Mouse (Mus musculus) kidney, embryonic 14.5 days (tissue): ENCODE data around the gene Cuta. TPM values are rescaled to one million over a fixed set of nuclear protein-coding genes. Genes with fewer than 3 reads are reported as not detected.
A peak's percentile ranks its signal among the peaks of the same experiment; 100 is the strongest.

Experiments used
- ATAC-seq: fragments of 200-750 bp; cut with Nextera tagmentation; 2 replicates; pipeline ENCODE4 v1.8.0; 2017; ENCODE audit warnings: moderate number of reproducible peaks, mild to moderate bottlenecking, moderate TSS enrichment, moderate library complexity; ENCODE audit not compliant: low FRiP score, low TSS enrichment
- H3K27ac ChIP-seq: fragments of 300-500 bp; sonication (generic); 2 replicates; pipeline ENCODE4 v1.5.1; 2014; ENCODE audit warnings: low read depth, mild to moderate bottlenecking, low read length, moderate library complexity, mixed read lengths
- H3K27me3 ChIP-seq: fragments of 300-500 bp; sonication (generic); 2 replicates; pipeline ENCODE4 v1.6.1; 2014; ENCODE audit warnings: mild to moderate bottlenecking, low read length; ENCODE audit not compliant: control insufficient read depth, insufficient read depth
- H3K36me3 ChIP-seq: fragments of 300-500 bp; sonication (generic); 2 replicates; pipeline ENCODE4 v1.6.1; 2014; ENCODE audit warnings: low read length, mixed read lengths; ENCODE audit not compliant: control insufficient read depth, insufficient read depth
- H3K4me1 ChIP-seq: fragments of 300-500 bp; sonication (generic); 2 replicates; pipeline ENCODE4 v1.6.1; 2014; ENCODE audit warnings: low read length, mixed read lengths; ENCODE audit not compliant: control insufficient read depth, insufficient read depth
- H3K4me2 ChIP-seq: fragments of 300-500 bp; sonication (generic); replicated peaks from 2 replicates; pipeline ENCODE4 v1.6.1; 2014; ENCODE audit warnings: low read depth, mild to moderate bottlenecking, low read length
- H3K4me3 ChIP-seq: fragments of 300-500 bp; sonication (generic); 2 replicates; pipeline ENCODE4 v1.5.1; 2014; ENCODE audit warnings: mild to moderate bottlenecking, low read length
- H3K9ac ChIP-seq: fragments of 300-500 bp; sonication (generic); 2 replicates; pipeline ENCODE4 v1.6.1; 2014; ENCODE audit warnings: low read depth, mild to moderate bottlenecking, low read length, moderate library complexity
- H3K9me3 ChIP-seq: fragments of 300-500 bp; sonication (generic); 2 replicates; pipeline ENCODE4 v1.6.1; 2016; ENCODE audit warnings: low read length; ENCODE audit not compliant: control insufficient read depth
- WGBS: fragments of 180-500 bp; shearing (Covaris S2); extraction: QIAGEN DNeasy Blood & Tissue Kit; methylation state at CpG from one replicate; pipeline ENCODE4 v1.1.7; 2014; 5-methylcytosine and 5-hydroxymethylcytosine counted together
- polyA plus RNA-seq: library from polyadenylated mRNA; unstranded; fragments of >200 nt; fragmentation: Nextera tagmentation; extraction: Ambion mirVana; gene quantifications from 2 replicates; pipeline ENCODE4 v1.2.1, GENCODE M21; 2014

The Cuta gene
- polyA plus RNA-seq, 1 experiment from 2014 or later, result 182 TPM

DNA sequence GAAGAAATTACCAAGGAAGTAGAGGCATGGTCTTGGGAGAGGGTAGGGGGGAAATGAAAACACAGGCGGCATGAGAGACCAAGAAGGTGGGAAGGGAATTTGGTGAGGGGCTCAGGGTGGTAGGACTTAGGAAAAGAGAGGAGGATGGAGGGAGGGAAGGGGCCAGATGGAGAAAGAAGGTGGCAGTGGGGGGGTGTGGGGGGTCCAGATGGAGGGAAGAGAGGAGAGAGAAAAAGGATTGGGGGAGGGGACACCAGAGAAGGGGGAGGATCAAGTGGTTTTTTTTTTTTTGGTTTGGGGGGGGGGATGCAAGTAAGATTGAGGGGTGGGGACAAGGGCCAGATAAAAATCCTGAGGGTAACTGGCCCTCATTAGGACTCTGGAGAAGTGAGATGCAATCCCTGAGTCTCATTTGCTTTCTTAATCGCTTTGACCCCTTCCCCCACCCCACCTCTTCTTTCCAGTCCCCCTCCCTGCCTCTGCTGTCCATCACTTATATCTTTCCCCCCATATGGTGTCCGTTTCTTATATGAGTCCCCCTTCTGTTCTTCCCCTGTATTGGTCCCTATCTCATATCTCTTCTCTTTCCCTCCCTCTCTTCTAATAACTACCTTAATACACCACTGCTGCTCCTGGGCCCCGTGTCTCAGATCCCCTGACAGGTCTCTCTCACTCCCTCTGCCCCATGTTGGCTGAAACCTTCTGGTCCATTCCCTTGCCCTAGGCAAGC, 2.6 kb upstream of the Cuta start:
- Histone ChIP-seq H3K4me2 (peak overlapping the region; percentile 62), H3K4me3 (peak overlapping the region; percentile 51), H3K27ac (peak overlapping the region; percentile 65; the same call in 1 of the 2 replicates), H3K9me3 (no peaks in the 10 kb centered on the region), H3K9ac (peak overlapping the region; percentile 61), H3K27me3 (no peaks in the 10 kb centered on the region), H3K4me1 (peaks cover 39% of the 10 kb centered on the region), H3K36me3 (peaks cover 4% of the 10 kb centered on the region; the same call in 1 of the 2 replicates)
- 15% methylated on average over 4 of the region's 4 CpGs for WGBS
- no peak for ATAC-seq

DNA sequence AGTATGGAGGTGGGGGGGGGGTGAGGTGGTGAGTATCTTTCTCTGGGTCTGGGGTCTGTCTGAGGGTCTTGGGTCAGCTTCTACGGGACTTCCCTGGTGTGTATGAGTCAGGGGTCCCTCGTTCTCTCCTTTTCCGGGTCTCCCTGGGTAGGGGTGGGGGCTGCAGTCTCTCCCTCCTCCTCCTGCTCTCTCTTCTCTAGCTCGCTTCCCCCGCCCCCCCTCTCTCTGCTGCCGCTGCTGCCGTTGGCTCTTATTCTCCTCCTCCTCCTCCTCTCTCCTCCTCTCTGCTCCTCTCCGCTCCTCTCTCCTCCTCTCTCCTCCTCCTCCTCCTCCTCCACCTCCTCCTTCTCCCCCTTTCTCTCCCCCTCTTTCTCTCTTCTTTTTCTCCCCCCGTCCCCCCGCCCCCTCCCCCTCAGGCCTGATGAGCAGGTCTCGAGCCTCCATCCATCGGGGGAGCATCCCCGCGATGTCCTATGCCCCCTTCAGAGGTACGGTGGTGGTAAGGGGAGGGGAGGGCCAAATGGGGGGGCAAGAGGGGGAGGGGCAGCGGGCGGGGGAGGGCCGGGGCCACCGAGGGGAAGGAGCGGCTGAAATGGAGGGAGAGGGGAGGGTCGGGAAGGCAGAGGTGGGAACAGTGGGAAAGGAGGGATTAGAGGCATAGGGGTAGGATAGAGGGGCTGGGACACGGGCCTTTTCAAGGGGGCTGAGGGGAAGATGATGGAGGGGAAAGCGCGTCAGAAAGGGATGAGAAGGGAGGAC, 1.8 kb upstream of the Cuta start, which contains the start of gene Syngap1:
Syngap1 (plus strand) TSS at position 223 of the 759 bp plus-strand sequence.
- peak within 1 kb of the TSS; percentile 81 for H3K9ac ChIP-seq
- H3K27me3 ChIP-seq, result no peaks in the 10 kb centered on the region
- no peak; the same call in 1 of the 2 replicates for ATAC-seq
- H3K4me3 ChIP-seq, result peak within 1 kb of the TSS; percentile 81
- peak within 1 kb of the TSS; percentile 62 for H3K4me2 ChIP-seq
- WGBS, result 3% methylated on average over 18 of the region's 24 CpGs
- no peaks in the 10 kb centered on the region for H3K9me3 ChIP-seq
- peak within 1 kb of the TSS; percentile 96 for H3K27ac ChIP-seq
- H3K36me3 ChIP-seq, result peaks cover 11% of the 10 kb centered on the region
- H3K4me1 ChIP-seq, result peaks cover 33% of the 10 kb centered on the region

DNA sequence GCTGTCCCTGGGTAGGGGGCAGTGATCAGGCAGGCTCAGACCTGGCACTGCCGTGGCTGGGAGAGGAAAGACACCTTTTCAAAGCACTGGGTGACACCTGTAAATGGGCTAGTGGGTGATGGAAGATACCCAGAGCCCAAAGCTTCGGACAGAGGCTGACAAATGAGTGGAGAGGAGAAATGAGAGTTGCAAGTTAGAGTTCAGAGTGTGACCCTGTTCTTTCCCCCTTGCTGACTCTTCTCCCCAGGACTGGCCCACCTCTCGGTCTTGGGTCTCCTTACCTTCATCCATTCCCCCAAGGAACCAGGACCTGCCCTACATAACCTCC, 568 bp upstream of the Cuta start:
- H3K9me3 ChIP-seq, result no peaks in the 10 kb centered on the region
- peak overlapping the region; percentile 81 for H3K4me3 ChIP-seq
- H3K4me2 ChIP-seq, result peak overlapping the region; percentile 52
- WGBS, result 0% methylated on average over 3 of the region's 3 CpGs
- peaks cover 27% of the 10 kb centered on the region for H3K4me1 ChIP-seq
- peak overlapping the region; percentile 81 for H3K9ac ChIP-seq
- peak overlapping the region; percentile 96 for H3K27ac ChIP-seq
- peaks cover 23% of the 10 kb centered on the region for H3K36me3 ChIP-seq
- H3K27me3 ChIP-seq, result no peaks in the 10 kb centered on the region
- no peak for ATAC-seq

DNA sequence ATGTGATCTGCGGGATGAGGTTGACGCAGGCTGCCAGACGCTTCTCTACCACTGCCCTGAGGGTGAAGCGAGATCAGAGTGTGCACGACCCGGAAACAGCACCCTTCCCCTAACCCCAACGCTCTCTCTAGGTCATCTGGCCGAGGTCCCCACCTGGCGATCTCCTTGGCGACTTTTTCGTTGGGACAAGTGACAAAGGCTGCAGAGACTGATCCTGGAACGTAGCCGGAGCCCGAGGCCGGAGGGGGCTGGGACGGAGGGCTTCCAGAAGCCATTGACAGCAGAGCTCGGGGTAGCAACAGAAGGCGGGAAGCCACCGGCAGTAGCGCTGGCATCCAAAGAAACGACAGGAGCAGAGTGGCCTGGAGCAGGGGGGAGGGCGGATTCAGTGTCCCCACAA, 638 bp downstream of the Cuta start:
- Histone ChIP-seq H3K4me1 (peaks cover 31% of the 10 kb centered on the region), H3K9me3 (no peaks in the 10 kb centered on the region), H3K27me3 (no peaks in the 10 kb centered on the region), H3K27ac (peak overlapping the region; percentile 84), H3K9ac (peak overlapping the region; percentile 81), H3K36me3 (peaks cover 30% of the 10 kb centered on the region), H3K4me2 (peak overlapping the region; percentile 90), H3K4me3 (peak overlapping the region; percentile 81)
- WGBS, result 0% methylated on average over 22 of the region's 22 CpGs
- ATAC-seq, result 0 out of 2 replicates have a peak, but pooled peaks have one; percentile 0

DNA sequence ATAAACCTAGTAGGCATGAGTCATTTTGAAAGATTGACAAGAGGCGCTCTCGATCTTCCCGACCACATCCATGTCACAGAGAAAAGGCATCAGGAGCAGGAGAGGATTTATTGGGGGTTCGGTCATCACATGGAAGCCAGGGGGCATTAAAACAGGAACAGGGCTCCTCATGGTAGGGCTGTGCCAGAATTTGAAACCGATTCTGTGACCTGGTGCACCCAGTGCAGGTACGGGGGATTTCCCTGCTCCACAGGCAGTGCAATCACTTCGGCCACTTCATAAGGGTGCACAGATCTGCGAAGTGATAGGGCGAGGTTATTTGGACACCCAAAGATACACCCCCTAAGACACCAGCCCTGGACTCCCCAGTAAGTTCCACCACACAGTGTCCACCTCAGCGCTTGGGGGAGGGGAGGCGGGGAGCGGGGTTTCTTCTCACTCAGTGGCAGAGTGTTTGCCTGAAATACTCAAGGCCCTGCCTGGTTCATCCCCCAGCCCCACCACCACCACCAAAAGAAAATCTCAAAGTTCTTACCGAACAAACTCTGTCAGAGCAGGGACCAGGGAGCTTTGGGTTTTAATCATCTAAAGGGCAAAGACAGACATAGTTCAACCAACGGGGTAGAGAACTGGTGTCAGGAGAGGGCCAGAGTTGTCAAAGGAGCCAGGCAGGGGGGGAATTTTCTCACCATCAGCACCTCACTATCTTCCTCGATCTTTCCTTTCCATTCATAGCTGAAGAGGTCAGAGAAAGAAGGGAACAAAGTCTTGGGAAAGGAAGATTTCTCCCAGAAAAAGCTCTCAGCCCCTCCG, 1.3 kb downstream of the Cuta start:
- Histone ChIP-seq H3K4me2 (peak overlapping the region; percentile 90), H3K4me1 (peaks cover 36% of the 10 kb centered on the region), H3K27me3 (no peaks in the 10 kb centered on the region), H3K9me3 (no peaks in the 10 kb centered on the region), H3K4me3 (peak overlapping the region; percentile 81), H3K9ac (peak overlapping the region; percentile 81), H3K27ac (peak overlapping the region; percentile 84), H3K36me3 (peaks cover 30% of the 10 kb centered on the region)
- no peak for ATAC-seq
- 45% methylated on average over 16 of the region's 16 CpGs for WGBS

DNA sequence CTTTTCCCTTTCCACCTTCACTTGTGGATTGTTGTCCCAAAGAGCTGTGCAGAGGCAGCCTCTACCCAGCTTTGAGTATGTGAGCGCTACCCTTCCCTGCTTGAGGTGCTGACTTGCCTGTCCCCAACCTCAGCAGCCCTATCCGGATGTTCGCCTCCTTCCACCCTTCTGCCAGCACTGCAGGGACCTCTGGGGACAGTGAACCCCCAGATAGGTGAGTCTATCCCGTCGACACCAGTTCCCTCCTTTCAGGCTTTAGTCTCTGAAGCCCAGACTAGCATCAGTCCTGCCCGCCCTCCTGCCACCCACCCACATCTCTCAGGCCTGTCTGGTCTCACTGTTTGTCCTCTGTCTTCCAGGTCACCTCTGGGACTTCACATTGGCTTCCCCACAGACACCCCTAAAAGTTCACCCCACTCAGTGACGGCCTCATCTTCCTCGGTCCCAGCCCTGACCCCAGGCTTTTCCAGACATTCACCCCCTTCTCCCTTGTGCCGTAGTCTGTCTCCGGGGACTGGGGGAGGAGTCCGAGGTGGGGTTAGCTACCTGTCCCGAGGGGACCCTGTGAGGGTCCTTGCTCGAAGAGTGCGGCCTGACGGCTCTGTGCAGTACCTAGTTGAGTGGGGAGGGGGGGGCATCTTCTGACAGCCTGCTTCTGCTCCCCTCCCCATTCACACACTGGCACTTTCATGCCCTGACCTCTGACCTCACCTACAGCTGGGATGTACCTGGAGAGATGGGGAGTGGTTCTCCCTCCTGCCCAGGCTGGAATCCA, 2.3 kb downstream of the Cuta start:
- 86% methylated on average over 15 of the region's 15 CpGs for WGBS
- H3K36me3 ChIP-seq, result peaks cover 30% of the 10 kb centered on the region
- H3K27ac ChIP-seq, result no peak overlapping the region
- no peak overlapping the region for H3K9ac ChIP-seq
- H3K4me3 ChIP-seq, result no peak overlapping the region
- H3K4me2 ChIP-seq, result no peak overlapping the region
- no peaks in the 10 kb centered on the region for H3K27me3 ChIP-seq
- ATAC-seq, result no peak
- H3K4me1 ChIP-seq, result peaks cover 31% of the 10 kb centered on the region
- H3K9me3 ChIP-seq, result no peaks in the 10 kb centered on the region

DNA sequence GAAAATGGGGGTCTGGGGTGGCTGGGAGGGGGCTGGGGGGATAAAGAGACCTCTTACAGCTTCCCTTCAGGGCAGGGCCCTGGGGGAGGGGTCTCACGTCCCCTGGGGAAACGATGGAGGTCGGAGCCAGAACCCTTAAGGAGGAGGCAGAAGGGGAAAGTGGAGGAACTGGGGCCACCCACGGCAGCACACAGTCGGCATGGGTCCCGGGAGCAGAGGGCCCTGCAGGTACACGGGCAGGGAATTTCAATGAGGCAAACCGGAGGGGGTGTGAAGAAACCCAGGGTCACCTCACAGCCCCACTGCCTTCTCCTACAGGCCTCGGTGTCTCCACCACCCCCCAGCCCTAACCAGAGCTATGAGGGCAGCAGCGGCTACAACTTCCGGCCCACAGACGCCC, 2.9 kb downstream of the Cuta start:
- no peaks in the 10 kb centered on the region for H3K27me3 ChIP-seq
- no peak overlapping the region for H3K9ac ChIP-seq
- no peaks in the 10 kb centered on the region for H3K9me3 ChIP-seq
- no peak overlapping the region for H3K27ac ChIP-seq
- peaks cover 31% of the 10 kb centered on the region for H3K4me1 ChIP-seq
- ATAC-seq, result no peak
- 84% methylated on average over 12 of the region's 12 CpGs for whole genome bisulfite sequencing
- peaks cover 31% of the 10 kb centered on the region for H3K36me3 ChIP-seq
- H3K4me2 ChIP-seq, result no peak overlapping the region
- H3K4me3 ChIP-seq, result no peak overlapping the region

DNA sequence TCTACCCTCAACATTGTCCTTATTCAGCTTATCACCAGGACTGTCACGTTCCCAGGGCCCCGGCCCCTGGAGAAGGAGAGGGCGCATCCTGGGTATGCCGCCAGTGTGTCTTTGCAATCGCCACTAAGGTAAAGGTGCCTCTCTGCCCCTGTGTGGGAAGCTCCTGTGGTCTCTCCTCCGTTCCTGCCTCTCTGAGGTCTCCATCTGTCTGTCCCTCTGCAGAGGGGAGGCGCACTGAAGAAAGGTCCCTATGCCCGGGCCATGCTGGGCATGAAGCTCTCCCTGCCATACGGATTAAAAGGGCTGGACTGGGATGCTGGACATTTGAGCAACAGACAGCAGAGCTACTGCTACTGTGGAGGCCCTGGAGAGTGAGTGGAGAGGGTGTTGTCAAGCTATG, 4.3 kb downstream of the Cuta start:
- H3K27me3 ChIP-seq, result no peaks in the 10 kb centered on the region
- 88% methylated on average over 9 of the region's 9 CpGs for WGBS

More for the DNA sequence above, 4.3 kb downstream of the Cuta start:
- Histone ChIP-seq H3K4me3 (no peak overlapping the region), H3K9ac (no peak overlapping the region), H3K4me1 (peaks cover 21% of the 10 kb centered on the region), H3K36me3 (peaks cover 42% of the 10 kb centered on the region), H3K27ac (no peak overlapping the region), H3K4me2 (no peak overlapping the region), H3K9me3 (no peaks in the 10 kb centered on the region)
- ATAC-seq, result no peak
